Mouse (Mus musculus) spleen, postnatal 36 days (tissue): ENCODE measurements around the gene Acsl1.

ENCODE experiments used
- DNase-seq, 2 experiments: peaks; one replicate each; pipeline ENCODE4 v3.0.0; 2022; ENCODE audit warnings: low spot score in 2 of 2, mixed read lengths in 1 of 2

Gene Acsl1

DNA sequence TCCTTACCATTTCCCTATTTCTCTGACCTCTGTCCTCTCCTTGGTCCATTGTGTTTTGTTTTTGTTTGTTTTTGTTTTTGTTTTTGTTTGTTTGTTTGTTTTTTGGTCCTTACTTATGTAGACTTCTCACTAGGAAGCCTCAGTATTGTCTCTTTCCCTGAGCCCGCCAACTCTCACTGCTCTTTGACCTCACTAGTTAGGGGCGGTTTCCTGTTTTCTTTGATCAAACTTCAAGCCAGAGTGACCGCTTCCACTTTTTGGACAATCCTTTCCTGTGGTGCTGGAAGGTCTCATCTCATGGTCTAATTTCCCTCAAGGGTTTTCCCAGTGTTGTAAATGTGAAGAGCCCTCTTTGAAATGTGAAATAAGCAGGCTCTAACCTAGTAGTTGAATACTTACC is 33.4 kb downstream of the Acsl1 start:
- DNase-seq: no peak

DNA sequence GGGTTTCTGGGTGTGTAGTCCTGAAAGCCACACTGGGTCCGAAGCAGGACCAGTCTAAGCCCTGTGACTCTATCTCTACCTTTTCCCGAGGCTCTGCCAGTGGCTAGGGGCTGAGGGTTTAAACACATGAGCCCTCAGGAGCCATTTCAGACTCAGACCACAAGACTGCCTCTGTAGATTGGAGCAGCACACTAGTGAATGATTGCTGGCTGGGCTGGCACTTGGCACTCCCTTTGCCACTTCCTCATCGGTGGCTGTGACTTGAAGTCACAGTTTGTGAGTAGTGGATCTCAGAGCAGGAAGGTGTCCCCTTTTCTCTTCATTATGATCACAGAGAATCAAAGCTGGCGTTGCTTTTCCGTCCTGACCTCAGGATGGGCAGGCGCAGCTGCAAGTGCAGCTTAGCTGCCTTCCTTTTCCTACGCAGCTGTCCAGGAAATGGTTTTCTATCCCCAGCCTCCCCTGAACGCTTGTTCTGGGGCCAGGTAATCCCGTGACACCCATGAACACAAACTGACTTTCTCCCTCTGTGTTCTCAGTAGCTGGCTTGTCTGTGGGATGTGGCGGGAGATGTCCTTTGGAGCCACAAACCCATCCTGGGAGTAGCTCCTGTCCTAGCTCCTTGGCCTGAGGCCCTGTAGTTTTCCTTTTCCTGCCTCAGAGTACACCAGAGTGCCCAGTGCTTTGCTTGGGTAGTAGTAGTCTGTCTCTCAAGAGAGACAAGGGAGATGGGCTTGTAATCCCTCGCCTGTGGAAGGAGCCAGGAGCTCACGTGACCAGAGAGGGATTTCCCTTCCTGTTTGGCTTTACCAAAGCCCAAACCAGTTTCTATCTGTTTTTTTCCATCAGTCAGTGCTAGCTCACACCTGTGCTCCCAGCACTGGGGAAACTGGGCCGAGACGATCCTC is 37.9 kb downstream of the Acsl1 start:
- peak; percentile 24 to 25 for DNase-seq

DNA sequence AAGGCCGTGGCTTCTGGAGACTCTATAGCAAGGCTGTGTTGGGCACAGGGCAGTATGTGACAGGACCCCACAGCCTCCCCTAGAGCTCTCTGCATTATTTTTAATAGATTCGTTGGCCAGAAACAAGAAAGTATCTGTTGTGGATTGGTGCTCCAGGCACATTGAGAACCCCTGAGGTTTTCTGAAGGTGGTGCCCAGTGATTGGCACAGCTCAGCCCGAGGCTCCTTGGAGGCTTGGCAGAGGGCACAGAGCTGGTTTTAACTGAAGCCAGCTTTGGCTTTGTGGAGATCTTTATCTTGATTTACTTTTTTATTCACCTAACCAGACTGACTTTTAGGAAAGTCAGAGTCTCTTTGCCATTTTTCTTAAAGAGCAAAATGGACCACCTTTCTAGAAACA is 38.6 kb downstream of the Acsl1 start:
- DNase-seq: no peak

DNA sequence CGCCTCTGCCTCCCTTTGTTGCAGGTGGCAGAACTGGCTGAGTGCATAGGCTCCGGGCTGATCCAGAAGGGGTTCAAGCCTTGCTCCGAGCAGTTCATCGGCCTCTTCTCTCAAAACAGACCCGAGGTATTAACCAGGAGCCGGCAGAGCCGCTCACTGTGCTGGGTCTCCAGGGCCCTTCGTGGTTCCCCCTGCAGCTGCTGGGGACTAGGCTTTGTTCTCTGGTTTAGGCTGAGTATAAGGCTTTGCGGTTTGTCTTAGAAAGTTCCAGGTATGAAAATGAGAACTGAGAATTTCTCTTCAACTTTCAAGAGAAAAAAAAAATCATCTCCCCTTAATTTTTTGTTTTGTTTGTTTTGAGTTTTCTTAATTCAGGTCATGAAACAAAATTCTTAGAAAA is 40.5 kb downstream of the Acsl1 start:
- DNase-seq: peak; percentile 54 to 62

DNA sequence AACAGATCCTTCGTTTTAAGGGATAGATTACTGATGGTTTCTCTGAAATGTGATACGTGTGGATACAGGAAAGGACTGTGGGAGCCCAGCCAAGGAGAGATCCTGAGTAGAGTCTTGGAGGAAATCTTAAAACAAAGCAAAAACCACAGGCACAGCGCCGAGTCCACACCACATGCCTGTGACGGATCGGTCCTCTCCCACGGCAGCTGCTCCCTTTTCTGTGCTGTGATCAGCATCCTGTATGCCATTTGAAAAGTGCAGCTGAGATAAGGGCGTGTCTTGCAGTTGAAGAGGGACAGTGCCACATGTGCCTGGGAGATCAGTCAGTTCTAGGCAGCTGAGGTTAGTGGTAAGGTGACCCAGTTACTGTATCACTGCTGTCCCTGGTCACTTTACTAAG is 41.7 kb downstream of the Acsl1 start:
- no peak for DNase-seq

DNA sequence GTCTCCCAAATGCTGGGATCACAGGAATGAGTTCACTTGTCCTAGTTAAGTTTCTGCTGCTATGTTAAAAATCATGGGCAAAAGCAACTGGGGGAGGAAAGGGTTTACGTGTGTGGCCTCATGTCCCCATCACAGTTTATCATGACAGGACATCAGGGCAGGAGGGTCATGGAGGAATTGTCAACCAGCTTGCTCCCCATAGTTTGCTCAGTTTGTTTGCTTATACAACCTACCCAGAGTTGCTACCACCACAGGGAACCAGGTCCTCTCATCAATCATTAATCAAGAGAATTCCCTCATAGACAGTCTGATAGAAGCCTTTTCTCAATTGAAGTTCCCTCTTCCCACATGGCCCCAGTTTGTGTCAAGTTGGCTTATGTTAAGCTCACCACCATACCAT is 43.2 kb downstream of the Acsl1 start:
- DNase-seq: no peak

DNA sequence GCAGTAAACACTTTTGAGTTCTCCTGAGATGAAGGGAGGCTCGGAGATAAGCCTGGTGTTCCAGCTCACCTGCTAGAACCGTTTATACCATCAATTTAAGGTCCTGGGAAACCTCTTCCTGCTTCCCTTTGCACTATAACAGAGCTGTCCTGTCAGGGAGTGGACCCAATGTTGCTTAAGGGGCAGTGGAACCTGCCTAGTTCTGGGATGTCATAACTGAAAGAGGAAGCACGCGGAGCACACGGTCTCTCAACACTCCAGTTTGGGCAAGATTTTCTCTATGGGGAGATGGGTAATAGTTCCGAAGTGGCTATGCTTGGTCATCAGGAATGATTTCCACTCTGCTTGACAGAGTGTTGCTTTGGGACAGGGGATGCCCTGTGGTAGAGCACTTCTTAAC is 49.8 kb downstream of the Acsl1 start:
- no peak for DNase-seq

DNA sequence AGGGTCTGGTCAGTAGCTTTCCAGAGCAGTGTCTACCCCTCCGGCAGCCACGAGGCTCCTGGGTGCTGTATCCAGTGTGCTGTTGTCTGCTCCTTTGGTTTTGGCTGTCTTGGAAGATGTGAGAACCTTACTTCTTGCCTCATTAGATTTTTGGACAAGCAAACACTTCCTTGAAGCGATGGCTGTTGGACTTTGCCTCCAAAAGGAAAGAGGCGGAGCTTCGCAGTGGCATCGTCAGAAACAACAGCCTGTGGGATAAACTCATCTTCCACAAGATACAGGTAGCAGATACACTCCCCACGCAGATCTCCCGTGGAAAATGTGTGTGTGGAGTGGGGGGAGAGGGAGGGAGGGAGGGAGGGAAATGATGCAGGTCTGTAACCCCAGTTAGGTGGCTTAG is 55.3 kb downstream of the Acsl1 start:
- no peak for DNase-seq

DNA sequence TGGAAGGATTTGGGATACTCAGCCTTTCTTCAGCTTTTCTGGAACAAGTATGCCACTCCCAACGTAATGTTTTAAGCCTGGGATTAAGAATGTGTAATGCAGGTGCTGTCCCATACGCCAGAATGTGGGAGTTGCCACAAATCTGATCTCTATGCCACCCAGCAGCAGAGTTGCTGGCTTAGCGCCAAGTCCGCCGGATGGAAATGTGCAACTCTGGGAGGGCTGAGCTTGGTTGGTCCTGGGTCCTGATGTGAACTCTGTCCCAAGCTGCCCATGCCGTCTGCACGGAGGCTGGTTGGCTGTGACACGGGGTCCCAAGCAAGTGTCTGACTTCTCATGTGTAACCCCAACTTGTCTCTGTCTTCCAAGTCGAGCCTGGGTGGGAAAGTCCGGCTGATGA is 56.0 kb downstream of the Acsl1 start:
- DNase-seq: no peak

DNA sequence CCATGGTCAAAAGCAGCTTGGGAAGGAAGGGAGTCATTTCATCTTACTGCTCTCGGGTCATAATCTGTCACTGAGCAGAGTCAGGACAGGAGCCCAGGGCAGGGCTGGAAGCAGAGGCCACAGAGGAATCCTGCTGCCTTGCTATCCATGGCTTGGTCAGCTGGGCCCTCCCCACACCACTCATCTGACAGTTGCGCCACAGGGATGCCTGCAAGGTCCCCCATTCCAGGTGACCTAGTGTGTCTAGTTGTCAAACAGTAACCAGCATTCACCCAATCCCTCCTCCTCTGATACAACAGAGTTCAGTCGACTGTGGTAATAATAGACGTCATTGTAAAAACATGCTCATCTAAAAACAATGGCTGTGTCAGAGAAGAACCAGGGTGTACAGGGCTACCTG is 58.7 kb downstream of the Acsl1 start:
- DNase-seq: no peak

DNA sequence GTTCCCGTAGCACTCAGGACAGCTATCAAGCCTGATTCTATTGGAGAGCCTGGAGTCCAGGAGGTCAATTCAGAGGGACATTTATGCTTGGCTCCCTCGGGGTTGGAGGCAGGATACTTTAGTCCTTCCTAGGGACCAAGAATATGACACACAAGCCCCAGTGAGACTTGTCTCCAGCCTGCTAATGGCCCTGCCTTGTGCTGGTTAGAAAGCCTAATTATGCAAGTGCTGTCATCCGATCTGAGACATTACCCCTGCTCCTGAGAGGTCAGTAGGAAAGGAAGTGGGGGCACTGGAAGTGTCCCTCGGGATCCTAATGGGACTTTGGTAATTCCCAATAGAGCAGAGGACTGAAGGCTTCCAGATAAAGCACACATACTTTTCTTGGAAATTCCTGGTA is 59.7 kb downstream of the Acsl1 start:
- no peak for DNase-seq

DNA sequence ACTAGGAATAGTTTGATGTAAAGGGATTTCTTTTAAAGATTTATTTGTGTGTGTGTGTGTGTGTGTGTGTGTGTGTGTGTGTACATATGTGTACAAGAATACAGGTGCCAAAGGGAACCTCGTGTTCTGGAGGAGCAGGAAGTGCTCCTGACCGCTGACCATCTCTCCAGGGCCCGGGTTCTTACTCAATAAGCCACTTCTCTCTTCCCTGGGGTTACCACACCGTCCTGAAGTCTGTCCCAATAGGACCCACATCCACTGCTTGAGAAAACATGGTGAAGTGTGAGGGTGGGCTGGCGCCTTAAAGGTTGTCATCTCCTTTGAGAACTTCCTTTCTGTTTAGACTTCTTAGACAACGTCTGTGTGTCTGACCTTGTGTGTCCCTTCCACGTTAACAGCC is 63.1 kb downstream of the Acsl1 start:
- no peak for DNase-seq

DNA sequence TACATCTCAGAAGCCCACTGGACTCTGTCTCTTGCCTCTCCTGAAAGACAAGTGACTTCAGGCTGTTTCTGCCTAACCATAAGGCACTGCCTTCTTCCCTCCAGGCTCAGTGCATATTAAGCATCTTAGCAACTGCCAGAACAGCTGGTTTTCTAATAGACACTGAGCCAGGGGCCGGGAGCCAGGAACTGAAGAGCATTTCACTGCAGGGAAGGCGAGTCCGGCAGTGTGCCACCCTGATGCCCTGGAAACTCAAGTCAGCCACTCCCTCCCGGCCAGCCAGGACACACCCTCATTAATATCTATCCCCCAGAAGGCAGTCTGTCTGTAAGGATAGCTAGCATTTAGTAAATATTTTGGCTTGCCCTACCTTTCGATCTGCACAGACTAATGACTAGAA is 68.9 kb downstream of the Acsl1 start:
- peak; percentile 62 to 77 for DNase-seq

DNA sequence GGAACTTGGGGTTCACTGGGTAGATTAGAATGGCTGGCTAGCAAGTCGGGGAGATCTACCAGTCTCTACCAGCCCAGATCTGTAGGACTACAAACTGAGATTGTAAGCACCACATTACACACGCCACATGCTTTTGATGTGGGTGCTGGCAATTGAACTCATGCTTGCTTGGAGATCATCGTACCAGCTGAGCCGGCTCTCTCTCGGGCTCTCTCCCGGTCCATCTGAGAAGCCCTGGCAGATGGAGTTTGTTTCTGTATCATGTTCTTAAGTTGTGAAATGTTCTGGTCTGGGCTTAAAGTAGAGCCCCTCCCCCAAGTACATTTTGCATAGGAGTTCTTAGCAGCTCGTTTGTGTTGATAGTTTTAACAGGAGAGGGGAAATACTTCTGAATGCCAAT is 72.4 kb downstream of the Acsl1 start:
- DNase-seq: no peak

DNA sequence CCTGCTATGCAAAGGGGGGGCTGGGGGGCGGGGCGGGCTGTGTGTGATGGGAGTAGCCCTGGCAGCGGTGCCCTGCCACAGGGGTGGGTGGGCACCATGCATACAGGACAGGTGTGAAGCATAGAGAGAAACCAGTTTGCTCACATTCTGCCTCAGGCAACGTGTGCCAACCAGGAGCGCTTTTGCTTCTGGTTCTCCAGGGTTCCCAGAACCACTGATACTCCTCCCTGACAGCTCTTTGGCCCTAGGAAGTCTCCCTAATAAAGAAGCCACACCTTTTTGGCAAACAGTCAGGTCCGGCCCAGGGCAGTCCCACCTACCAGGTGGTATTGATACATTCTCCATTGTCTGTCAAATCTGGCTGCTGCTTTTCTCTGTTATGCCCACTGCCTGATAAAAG is 72.8 kb downstream of the Acsl1 start:
- DNase-seq: no peak

DNA sequence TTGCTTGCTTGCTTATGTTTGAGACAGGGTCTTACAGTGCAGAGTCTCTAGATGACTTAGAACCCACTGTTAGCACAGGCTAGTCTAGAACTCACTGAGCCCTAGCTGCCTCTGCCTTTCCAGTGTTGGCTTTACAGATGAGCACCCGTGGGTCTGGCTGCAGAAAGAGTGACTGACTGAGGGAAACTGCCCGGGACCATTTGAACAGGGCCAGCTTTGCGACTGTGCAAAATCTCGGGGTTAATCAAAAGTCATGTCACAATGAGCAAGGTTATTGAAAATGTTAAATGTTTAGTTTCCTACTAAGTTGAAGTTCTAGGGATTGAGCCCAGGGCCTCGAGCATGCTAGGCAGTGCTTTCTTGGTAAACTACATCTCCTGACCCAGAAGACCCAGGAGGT is 75.0 kb downstream of the Acsl1 start:
- DNase-seq: no peak

DNA sequence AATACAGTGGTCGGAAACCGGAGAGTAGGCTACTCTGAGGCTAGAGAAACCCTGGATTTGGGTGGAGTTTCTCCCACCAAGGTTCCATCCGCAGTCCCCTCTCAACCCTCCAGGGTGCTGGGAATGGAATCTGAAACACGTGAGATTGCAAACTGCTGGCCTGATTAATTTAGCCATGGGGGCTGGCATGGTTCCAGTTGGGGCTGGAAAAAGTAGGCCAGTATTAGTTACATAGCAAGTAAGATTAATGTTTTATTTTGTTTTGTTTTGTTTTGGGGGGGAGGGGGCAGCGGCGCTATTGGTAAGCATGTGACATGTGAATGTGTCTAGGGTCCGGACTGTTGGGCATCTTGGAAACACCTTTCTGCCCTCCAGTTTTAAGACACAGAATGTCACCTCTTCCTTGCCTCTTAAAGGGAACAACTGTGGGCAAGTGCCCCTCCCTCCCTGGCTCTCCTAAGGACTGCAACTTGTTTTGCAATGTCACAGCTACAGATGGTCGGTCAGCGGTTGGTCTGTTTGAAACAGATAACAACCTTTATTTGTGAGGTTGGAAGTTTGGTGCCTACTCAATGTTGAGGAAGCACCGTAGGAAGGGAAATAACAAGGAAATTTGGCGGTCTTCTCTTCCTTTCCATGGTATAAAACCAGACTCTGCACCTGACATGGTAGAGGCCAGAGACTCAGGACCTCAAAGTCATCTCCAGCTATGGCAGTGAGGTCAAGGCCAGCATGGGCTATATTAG is 75.8 kb downstream of the Acsl1 start:
- peak; percentile 40 to 72 for DNase-seq

DNA sequence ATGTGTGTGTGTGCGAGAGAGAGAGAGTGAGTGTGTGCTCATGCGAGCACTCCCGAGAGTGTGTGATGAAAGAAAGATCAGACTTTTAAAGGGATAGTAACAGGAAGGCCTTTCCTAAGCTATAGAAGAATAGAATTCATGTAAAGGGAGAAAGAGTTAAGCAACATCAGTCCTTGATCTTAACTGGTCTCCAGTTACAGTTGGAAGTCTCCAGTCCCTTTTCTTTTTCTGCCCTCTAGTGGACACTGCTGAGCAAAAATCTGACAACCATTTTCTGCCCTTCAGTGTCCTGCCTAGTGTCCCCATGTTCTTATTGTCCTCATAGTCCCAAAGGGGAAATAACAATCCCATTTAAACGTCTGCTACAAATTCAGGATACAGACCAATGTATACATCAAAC is 76.4 kb downstream of the Acsl1 start:
- DNase-seq: peak; percentile 25 to 60

DNA sequence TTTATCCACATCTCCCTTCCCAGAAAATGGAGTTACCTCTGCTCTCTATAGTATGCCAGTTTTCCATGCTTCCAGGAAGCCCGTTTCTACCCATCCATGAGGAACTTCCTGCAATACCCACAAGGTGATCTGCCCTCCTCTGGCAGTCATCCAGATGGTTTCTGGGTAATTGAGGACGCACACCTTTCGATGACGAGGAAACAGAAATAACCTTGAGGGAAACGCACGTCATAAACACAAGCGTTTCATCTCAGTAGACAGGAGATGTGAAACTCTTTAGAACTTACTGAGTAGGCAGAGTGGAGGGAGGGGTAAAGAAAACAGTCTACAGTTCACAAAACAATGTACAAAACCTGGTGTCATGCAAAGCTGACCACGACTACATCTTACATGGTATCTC is 79.2 kb downstream of the Acsl1 start:
- no peak for DNase-seq

DNA sequence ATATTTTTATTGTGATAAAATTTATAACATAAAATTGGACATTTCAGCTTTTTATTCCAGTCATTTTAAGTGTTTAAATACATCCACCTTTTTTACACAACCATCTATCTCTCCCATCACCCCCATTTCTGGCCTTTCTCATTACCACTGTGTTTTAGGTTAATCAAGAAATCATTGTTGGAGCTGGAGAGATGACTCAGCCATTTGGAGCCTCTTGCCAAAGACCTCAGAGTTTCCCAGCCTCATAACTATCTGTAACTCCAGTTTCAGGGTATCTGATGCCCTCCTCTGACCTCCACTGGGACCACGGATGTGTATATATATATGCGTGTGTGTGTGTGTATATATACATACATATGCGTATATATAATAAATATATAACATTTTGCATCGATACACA is 80.2 kb downstream of the Acsl1 start:
- DNase-seq: peak in 1 of 2 experiments; percentile 33

DNA sequence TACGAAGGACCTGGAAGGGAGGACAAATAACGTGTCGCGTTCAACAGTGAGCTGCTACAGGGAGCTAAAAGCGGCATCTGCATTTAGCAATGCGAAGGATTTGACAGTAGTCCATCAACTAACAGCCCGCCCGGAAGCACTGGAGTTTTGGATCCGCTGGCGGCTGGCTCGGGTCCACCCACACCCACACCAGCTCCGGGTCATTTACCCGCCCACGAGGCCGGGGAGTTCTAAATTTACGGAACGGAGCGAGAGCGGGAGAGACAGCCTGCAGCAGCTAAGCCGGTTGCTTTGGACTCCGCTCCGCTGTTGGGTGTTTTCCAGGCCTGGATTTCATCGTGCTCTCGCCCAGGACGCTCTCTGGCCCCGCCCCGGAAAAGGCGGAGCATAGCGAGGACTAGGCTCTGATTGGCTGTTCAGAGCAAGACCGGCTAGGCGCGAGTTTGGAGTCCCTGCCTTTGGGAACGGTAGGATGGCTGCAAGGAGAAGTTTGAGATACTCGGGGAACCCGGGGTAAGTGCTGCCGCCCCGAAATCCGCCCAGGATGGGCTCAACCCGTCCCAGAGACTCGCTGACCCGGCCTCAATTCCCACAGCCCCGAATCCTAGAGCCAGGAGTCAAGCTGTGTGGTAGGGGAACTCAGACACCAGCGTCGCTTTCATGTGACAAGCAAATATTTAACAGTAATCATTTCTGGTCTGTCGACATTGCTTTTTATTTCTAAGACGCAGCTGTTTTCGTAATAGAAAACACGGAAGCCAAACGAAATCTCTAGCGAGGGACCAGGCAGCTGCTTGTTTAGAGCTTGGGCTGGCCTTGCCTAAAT is 81.0 kb downstream of the Acsl1 start, which contains the start of gene Cenpu:
Cenpu (plus strand) TSS at position 414 of the 826 bp plus-strand sequence.
- DNase-seq: peak; percentile 99

DNA sequence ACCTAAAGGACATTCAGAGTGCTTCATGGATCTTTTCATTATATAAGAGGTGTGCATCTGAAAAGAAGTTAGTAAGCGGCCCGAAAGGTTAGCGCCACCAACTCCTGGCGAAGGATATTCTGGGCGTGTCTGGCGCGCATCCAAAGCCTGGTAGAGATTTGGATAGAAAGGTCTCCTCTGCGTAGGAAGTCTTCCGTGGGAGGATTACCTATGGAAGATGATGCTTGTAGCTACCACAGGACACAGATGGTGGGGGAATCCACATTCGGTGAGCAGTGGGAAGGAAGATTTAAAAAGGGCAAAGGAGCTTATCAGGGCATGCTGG is 81.6 kb downstream of the Acsl1 start:
- DNase-seq: peak in 1 of 2 experiments; percentile 43
